Comparison of ENCODE assay signal across 8 mouse cellular contexts in the genomic region with DNA sequence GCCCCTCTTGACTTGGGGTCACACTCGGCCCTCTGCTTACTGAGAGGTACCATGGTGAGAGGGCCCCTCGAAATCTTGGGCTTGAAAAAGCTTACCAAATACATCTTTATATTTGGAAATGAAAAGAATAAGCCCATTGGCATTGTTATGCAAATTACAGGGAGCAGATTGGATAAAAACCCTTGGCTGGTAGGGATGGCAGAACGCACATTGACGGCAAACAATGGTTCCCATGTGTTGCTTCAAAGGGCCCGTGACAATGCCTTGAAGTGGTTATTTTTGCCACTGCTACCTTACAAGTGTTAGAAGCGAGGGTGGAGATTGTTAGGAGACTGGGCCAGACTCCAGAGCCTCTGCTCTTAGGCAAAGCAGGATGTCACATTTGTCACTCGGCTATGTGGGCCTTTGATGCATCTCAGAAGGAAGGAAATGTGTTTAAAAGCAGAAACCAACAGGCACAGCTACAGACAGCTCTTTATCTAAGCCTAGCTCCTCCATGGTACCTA.
DNase-seq lines count a peak whose midpoint lies in the region; ATAC-seq and TF ChIP-seq lines count a peak whose summit lies in the region.

No protein-coding gene starts in this region.

- ATAC-seq in forebrain, embryonic 13.5 days: peak; percentile 68
- no peak for ATAC-seq in kidney, embryonic 15.5 days (replicated peaks; ENCODE audit: low FRiP score)
- ATAC-seq in midbrain, postnatal 0 days (ENCODE audit: low FRiP score): no peak
- no peak for ATAC-seq in monocyte, adult 5-6 weeks (replicated peaks; ENCODE audit: insufficient number of reproducible peaks, low FRiP score, low TSS enrichment, poor library complexity, severe bottlenecking)
- ATAC-seq in megakaryocyte, adult 5-6 weeks (ENCODE audit: poor library complexity, severe bottlenecking): no peak
- ATAC-seq in granulocyte monocyte progenitor cell, adult 5-6 weeks (replicated peaks; ENCODE audit: poor library complexity, severe bottlenecking): no peak

- DNase-seq in kidney, adult 11 months: peak; percentile 60
- no peak for DNase-seq in kidney, adult 18-20 months
- no peak for DNase-seq in midbrain, postnatal 0 days (ENCODE audit: low spot score)

- WGBS in forebrain, embryonic 13.5 days: 6% methylated on average over 7 of the region's 7 CpGs
- 61% methylated on average over 7 of the region's 7 CpGs for WGBS in kidney, embryonic 15.5 days
- WGBS in midbrain, postnatal 0 days: 24% methylated on average over 7 of the region's 7 CpGs

- peak overlapping the region; percentile 77 for H3K27ac ChIP-seq in forebrain, embryonic 13.5 days
- H3K27ac ChIP-seq in kidney, embryonic 15.5 days: peak overlapping the region; percentile 33; the same call in 1 of the 2 replicates
- H3K27ac ChIP-seq in midbrain, postnatal 0 days (ENCODE audit: low read depth, low read length): peak overlapping the region; percentile 55

- no peak overlapping the region for H3K4me3 ChIP-seq in forebrain, embryonic 13.5 days
- no peak overlapping the region for H3K4me3 ChIP-seq in kidney, embryonic 15.5 days (replicated peaks)
- H3K4me3 ChIP-seq in midbrain, postnatal 0 days (ENCODE audit: low read depth, low read length): no peak overlapping the region

- no peaks in the 10 kb centered on the region for H3K9me3 ChIP-seq in forebrain, embryonic 13.5 days (replicated peaks)
- no peaks in the 10 kb centered on the region for H3K9me3 ChIP-seq in kidney, embryonic 15.5 days (replicated peaks)
- H3K9me3 ChIP-seq in midbrain, postnatal 0 days (ENCODE audit: low read length): no peaks in the 10 kb centered on the region

- peaks cover 19% of the 10 kb centered on the region for H3K4me1 ChIP-seq in forebrain, embryonic 13.5 days
- peaks cover 2% of the 10 kb centered on the region; the same call in 1 of the 2 replicates for H3K4me1 ChIP-seq in kidney, embryonic 15.5 days
- H3K4me1 ChIP-seq in midbrain, postnatal 0 days (ENCODE audit: insufficient read depth, low read length): peaks cover 3% of the 10 kb centered on the region; the same call in 1 of the 2 replicates

- TF ChIP-seq CTCF in midbrain, postnatal 0 days (IDR thresholded peaks at IDR 0.05): no peak

- no peak overlapping the region for H3K9ac ChIP-seq in forebrain, embryonic 13.5 days
- no peak overlapping the region for H3K9ac ChIP-seq in kidney, embryonic 15.5 days
- H3K9ac ChIP-seq in midbrain, postnatal 0 days (replicated peaks; ENCODE audit: low read length, poor library complexity, severe bottlenecking): no peak overlapping the region

- no peaks in the 10 kb centered on the region for H3K36me3 ChIP-seq in forebrain, embryonic 13.5 days (ENCODE audit: poor library complexity, severe bottlenecking)
- no peaks in the 10 kb centered on the region for H3K36me3 ChIP-seq in kidney, embryonic 15.5 days
- no peaks in the 10 kb centered on the region for H3K36me3 ChIP-seq in midbrain, postnatal 0 days (ENCODE audit: insufficient read depth, low read length)

- H3K4me2 ChIP-seq in forebrain, embryonic 13.5 days: peak overlapping the region; percentile 7; the same call in 1 of the 2 replicates
- H3K4me2 ChIP-seq in kidney, embryonic 15.5 days: no peak overlapping the region
- no peak overlapping the region for H3K4me2 ChIP-seq in midbrain, postnatal 0 days (ENCODE audit: low read depth, low read length, poor library complexity, severe bottlenecking)

- H3K27me3 ChIP-seq in forebrain, embryonic 13.5 days: no peaks in the 10 kb centered on the region
- no peaks in the 10 kb centered on the region for H3K27me3 ChIP-seq in kidney, embryonic 15.5 days
- no peaks in the 10 kb centered on the region for H3K27me3 ChIP-seq in midbrain, postnatal 0 days (ENCODE audit: insufficient read depth, low read length)
